Mouse (Mus musculus): ENCODE measurements around the gene Gapt. TPM values are rescaled to one million over a fixed set of nuclear protein-coding genes. Genes with fewer than 3 reads are reported as not detected.

Gapt gene
- polyA plus RNA-seq, 1 experiment from 2014 or later, result 0.20 TPM

DNA sequence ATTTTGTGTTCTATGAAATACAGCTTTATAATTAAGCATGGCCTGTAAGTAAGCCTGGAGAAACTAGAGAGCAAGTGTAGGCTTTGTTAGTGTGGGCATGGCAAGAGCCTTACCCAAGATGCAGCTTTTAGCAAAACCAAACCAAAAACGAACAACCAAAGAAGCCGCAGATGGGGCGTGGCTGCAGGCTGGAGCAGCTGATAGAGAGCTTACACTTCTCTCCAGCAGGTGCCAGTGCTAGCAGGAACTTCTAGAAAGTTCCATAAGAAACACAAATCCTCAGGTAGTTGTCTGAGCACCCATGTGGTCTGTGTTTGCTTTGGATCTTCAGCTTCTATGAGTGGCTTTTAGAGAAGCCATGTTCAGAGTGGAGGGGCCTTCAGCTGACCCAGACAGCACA lies 9.5 kb upstream of the Gapt start:
- Histone ChIP-seq H3K27ac (ENCODE audit: low read length) (no peak overlapping the region), H3K36me3 (ENCODE audit: insufficient read depth, low read length) (no peaks in the 10 kb centered on the region), H3K9me3 (ENCODE audit: low read length) (no peaks in the 10 kb centered on the region), H3K27me3 (ENCODE audit: insufficient read depth, low read length) (no peaks in the 10 kb centered on the region), H3K4me2 (replicated peaks; ENCODE audit: low read depth, low read length) (no peak overlapping the region), H3K9ac (replicated peaks; ENCODE audit: low read length) (no peak overlapping the region), H3K4me1 (ENCODE audit: insufficient read depth, low read length) (no peaks in the 10 kb centered on the region), H3K4me3 (ENCODE audit: low read length) (no peak overlapping the region)
- ATAC-seq (ENCODE audit: low FRiP score, low TSS enrichment), result no peak
- 92% methylated on average over 3 of the region's 3 CpGs for WGBS

DNA sequence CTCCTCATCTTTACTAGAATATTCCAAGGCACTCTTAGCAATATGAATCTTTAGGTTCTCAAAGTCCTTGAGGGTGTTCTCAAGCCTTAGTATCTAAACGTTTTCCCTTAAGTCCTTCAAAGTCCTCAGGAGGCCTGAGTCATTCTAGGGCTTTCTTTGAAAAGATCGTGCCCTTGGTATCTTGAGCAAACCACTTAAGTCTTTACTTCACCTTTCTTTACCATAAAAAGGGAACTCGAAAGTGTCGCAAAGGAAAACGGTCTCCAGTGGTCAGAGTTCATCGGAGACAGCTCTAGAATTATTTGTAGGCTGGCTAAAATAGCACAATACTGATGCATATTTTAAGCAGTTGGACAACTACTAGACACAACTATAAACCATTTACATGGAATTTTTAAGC lies 6.7 kb upstream of the Gapt start:
- 77% methylated on average over 6 of the region's 6 CpGs for WGBS

DNA sequence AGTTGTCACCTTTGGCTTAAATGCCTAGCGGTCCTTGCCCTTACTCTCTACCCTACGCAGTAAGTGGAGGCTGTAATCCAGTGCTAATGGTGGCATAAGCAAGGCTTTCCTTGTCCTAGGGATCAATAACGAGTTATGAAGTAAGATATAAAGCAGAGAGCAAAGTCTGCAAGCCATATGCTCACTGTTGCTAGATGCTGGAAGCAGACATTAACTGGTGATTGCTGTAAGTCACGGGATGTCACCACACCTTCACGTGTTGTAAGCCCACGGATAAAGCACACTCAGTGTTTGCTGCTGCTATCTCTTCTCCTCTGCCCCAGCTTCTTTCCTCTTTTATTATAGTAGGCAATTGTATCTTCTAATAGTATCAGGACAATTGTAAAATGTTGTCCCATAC lies 5.9 kb downstream of the Gapt start:
- H3K9me3 ChIP-seq (ENCODE audit: low read length), result no peaks in the 10 kb centered on the region
- no peak overlapping the region for H3K27ac ChIP-seq (ENCODE audit: low read length)
- no peak overlapping the region for H3K4me3 ChIP-seq (ENCODE audit: low read length)
- H3K4me1 ChIP-seq (ENCODE audit: insufficient read depth, low read length), result no peaks in the 10 kb centered on the region
- no peaks in the 10 kb centered on the region for H3K36me3 ChIP-seq (ENCODE audit: insufficient read depth, low read length)
- no peaks in the 10 kb centered on the region for H3K27me3 ChIP-seq (ENCODE audit: insufficient read depth, low read length)
- H3K9ac ChIP-seq (replicated peaks; ENCODE audit: low read length), result no peak overlapping the region
- ATAC-seq (ENCODE audit: low FRiP score, low TSS enrichment), result no peak
- H3K4me2 ChIP-seq (replicated peaks; ENCODE audit: low read depth, low read length), result no peak overlapping the region
- WGBS, result 88% methylated on average over 6 of the region's 6 CpGs

More for the DNA sequence above, 6.7 kb upstream of the Gapt start:
- H3K4me1 ChIP-seq (ENCODE audit: insufficient read depth, low read length), result no peaks in the 10 kb centered on the region
- H3K9ac ChIP-seq (replicated peaks; ENCODE audit: low read length), result no peak overlapping the region
- H3K27ac ChIP-seq (ENCODE audit: low read length), result no peak overlapping the region
- no peaks in the 10 kb centered on the region for H3K36me3 ChIP-seq (ENCODE audit: insufficient read depth, low read length)
- no peaks in the 10 kb centered on the region for H3K9me3 ChIP-seq (ENCODE audit: low read length)
- no peak for ATAC-seq (ENCODE audit: low FRiP score, low TSS enrichment)
- H3K4me2 ChIP-seq (replicated peaks; ENCODE audit: low read depth, low read length), result no peak overlapping the region
- no peak overlapping the region for H3K4me3 ChIP-seq (ENCODE audit: low read length)
- H3K27me3 ChIP-seq (ENCODE audit: insufficient read depth, low read length), result no peaks in the 10 kb centered on the region

DNA sequence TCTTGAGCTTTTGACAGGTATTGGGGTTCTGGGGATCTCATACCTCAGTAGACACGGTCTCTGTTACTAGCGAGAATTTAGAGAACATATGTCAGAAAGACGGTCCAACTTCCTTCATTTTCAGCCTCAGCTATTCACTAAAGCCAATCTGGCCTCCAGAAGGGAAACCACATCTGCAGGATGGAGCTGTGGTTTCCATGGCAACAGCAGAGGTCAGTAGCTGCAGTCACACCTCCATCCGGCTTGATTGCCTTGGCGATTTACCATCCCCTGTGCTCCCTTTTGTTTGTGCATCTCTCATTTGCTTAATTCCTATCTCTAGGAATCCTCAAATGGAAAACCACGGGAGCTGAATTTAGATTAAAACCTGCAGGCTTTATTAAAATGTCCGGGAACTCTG lies 10.3 kb downstream of the Gapt start:
- Histone ChIP-seq H3K9me3 (ENCODE audit: low read length) (no peaks in the 10 kb centered on the region), H3K27ac (ENCODE audit: low read length) (no peak overlapping the region), H3K4me3 (ENCODE audit: low read length) (no peak overlapping the region), H3K4me2 (replicated peaks; ENCODE audit: low read depth, low read length) (no peak overlapping the region), H3K4me1 (ENCODE audit: insufficient read depth, low read length) (no peaks in the 10 kb centered on the region), H3K9ac (replicated peaks; ENCODE audit: low read length) (no peak overlapping the region), H3K27me3 (ENCODE audit: insufficient read depth, low read length) (no peaks in the 10 kb centered on the region), H3K36me3 (ENCODE audit: insufficient read depth, low read length) (no peaks in the 10 kb centered on the region)
- ATAC-seq (ENCODE audit: low FRiP score, low TSS enrichment), result no peak
- 46% methylated on average over 7 of the region's 7 CpGs for WGBS

DNA sequence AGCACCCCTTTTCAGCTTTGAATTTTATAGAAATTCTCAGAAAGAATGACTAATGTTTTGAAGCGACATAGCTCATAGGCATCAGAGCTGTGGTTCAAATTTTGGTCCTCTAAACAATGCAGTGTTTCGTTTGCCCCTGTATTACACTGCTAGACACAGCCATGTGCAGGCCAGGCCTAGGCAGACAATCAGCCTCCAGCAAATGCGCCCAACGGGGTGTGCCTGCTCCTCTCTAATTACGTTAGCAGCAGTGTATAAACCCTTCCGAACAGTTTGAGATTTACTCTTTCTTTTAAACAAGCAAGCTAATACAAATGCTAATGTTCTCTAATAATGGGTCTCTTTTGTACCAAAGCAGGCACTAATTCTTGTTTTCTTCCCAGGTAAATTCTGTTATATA lies 14.4 kb downstream of the Gapt start:
- no peaks in the 10 kb centered on the region for H3K4me1 ChIP-seq (ENCODE audit: insufficient read depth, low read length)
- WGBS, result 82% methylated on average over 6 of the region's 6 CpGs
- no peak for ATAC-seq (ENCODE audit: low FRiP score, low TSS enrichment)

DNA sequence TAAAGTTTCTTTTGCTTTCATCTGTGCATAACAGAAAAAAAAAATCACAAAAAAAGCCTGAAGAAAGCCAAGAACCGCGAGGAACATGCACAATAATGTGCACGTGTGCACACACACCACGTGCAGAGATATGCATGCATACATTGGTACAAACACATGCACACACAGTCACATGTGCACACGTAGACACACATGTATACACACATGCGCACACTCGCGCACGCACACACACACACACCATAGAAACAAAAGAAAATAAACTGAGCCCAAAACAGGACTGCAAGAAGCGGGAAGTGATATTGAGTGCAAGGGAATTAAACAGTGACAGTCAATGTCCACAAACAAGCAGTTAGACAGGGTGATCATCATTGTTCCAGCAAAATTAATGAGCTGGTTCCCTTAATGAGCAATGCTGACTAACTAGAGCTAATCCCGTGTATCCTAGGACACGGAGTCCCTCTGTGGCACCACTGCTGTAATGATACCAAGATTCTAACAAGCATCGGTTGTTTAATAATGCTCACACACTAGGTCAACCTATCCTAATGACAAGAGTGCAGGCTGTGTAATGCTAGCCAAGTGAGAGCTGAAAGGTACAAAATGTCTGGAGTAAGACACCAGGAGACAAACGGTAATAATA lies 23.9 kb downstream of the Gapt start:
- no peak overlapping the region for H3K4me2 ChIP-seq (replicated peaks; ENCODE audit: low read depth, low read length)
- H3K27ac ChIP-seq (ENCODE audit: low read length), result no peak overlapping the region
- no peaks in the 10 kb centered on the region for H3K9me3 ChIP-seq (ENCODE audit: low read length)
- H3K27me3 ChIP-seq (ENCODE audit: insufficient read depth, low read length), result no peaks in the 10 kb centered on the region
- no peak for ATAC-seq (ENCODE audit: low FRiP score, low TSS enrichment)
- H3K4me3 ChIP-seq (ENCODE audit: low read length), result no peak overlapping the region
- 93% methylated on average over 14 of the region's 14 CpGs for WGBS
- no peaks in the 10 kb centered on the region for H3K4me1 ChIP-seq (ENCODE audit: insufficient read depth, low read length)
- no peaks in the 10 kb centered on the region for H3K36me3 ChIP-seq (ENCODE audit: insufficient read depth, low read length)
- no peak overlapping the region for H3K9ac ChIP-seq (replicated peaks; ENCODE audit: low read length)

More for the DNA sequence above, 14.4 kb downstream of the Gapt start:
- no peak overlapping the region for H3K9ac ChIP-seq (replicated peaks; ENCODE audit: low read length)
- H3K27ac ChIP-seq (ENCODE audit: low read length), result no peak overlapping the region
- H3K27me3 ChIP-seq (ENCODE audit: insufficient read depth, low read length), result no peaks in the 10 kb centered on the region
- no peaks in the 10 kb centered on the region for H3K9me3 ChIP-seq (ENCODE audit: low read length)
- no peak overlapping the region for H3K4me2 ChIP-seq (replicated peaks; ENCODE audit: low read depth, low read length)
- no peak overlapping the region for H3K4me3 ChIP-seq (ENCODE audit: low read length)
- H3K36me3 ChIP-seq (ENCODE audit: insufficient read depth, low read length), result no peaks in the 10 kb centered on the region

DNA sequence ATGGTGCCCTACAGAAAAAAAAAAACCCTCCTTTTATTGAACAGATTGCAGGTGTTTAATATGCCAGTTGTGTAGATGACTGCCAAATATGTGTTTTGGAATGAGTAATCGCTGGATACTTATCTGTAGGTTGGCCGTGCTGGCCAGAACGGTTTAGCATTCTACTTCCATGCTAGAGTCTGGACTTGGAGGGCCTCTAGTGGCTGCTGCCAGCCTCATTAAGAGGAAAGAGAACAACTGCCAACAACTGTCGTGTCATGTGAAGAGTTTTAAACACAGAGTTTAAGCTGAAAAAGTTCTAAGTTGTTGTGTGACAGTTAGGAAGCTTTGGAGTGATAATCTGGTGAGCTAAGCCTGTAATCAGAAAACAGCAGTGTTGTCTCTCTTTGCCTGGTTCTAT lies 38.3 kb downstream of the Gapt start:
- H3K9ac ChIP-seq (replicated peaks; ENCODE audit: low read length), result no peak overlapping the region
- no peak for ATAC-seq (ENCODE audit: low FRiP score, low TSS enrichment)

DNA sequence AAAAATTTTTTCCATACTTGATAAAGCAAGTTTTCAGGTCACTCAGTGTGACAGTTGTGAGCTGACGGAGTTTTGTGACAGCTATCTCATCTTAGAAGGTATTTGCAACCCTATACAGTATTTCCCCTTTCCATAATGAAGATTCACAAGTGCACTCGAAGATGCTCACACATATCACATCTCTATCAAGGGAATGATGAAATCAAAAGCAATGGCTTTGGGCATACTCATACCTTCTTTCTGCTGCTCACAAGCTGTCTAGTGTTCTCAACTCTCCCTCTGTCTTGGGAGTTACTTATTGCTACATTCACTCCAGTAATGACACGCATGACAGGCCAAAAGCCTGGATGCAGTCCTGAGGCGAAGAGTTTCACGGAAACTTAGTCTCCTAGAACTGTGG lies 49.8 kb downstream of the Gapt start:
- Histone ChIP-seq H3K27me3 (ENCODE audit: insufficient read depth, low read length) (no peaks in the 10 kb centered on the region), H3K9me3 (ENCODE audit: low read length) (no peaks in the 10 kb centered on the region), H3K36me3 (ENCODE audit: insufficient read depth, low read length) (no peaks in the 10 kb centered on the region), H3K9ac (replicated peaks; ENCODE audit: low read length) (no peak overlapping the region), H3K27ac (ENCODE audit: low read length) (no peak overlapping the region), H3K4me3 (ENCODE audit: low read length) (no peak overlapping the region), H3K4me1 (ENCODE audit: insufficient read depth, low read length) (no peaks in the 10 kb centered on the region), H3K4me2 (replicated peaks; ENCODE audit: low read depth, low read length) (no peak overlapping the region)
- no peak for ATAC-seq (ENCODE audit: low FRiP score, low TSS enrichment)
- WGBS, result 67% methylated on average over 5 of the region's 5 CpGs

More for the DNA sequence above, 38.3 kb downstream of the Gapt start:
- WGBS, result 67% methylated on average over 4 of the region's 4 CpGs
- H3K9me3 ChIP-seq (ENCODE audit: low read length), result no peaks in the 10 kb centered on the region
- H3K36me3 ChIP-seq (ENCODE audit: insufficient read depth, low read length), result no peaks in the 10 kb centered on the region
- H3K4me2 ChIP-seq (replicated peaks; ENCODE audit: low read depth, low read length), result no peak overlapping the region
- H3K27ac ChIP-seq (ENCODE audit: low read length), result no peak overlapping the region
- H3K4me1 ChIP-seq (ENCODE audit: insufficient read depth, low read length), result no peaks in the 10 kb centered on the region
- H3K27me3 ChIP-seq (ENCODE audit: insufficient read depth, low read length), result no peaks in the 10 kb centered on the region
- no peak overlapping the region for H3K4me3 ChIP-seq (ENCODE audit: low read length)

Other genes with a start within 250 kb of the Gapt start
- gene Rab3c, start 76.2 kb downstream of the Gapt start, polyA plus RNA-seq (2015; fragmentation: Nextera tagmentation; extraction: Ambion mirVana), result 0.56 and 1.5 TPM in 2 replicates
- gene Plk2, start 37.8 kb upstream of the Gapt start, polyA plus RNA-seq (2015; fragmentation: Nextera tagmentation; extraction: Ambion mirVana), result 89.4 and 91.2 TPM in 2 replicates